Mouse (Mus musculus): ENCODE results near the gene Wdr62. TPM values are rescaled to one million over a fixed set of nuclear protein-coding genes. Genes with fewer than 3 reads are reported as not detected.

Gene Wdr62
- 5.9 and 6.4 TPM in 2 replicates for polyA plus RNA-seq (2015; fragmentation: Nextera tagmentation; extraction: Ambion mirVana)

- peaks cover 19% of the 10 kb centered on the region for H3K4me1 ChIP-seq (replicated peaks)
- peak within 1 kb of the TSS; percentile 72 for H3K9ac ChIP-seq (replicated peaks)
- ATAC-seq: peak; percentile 96
- peak within 1 kb of the TSS; percentile 98 for H3K27ac ChIP-seq
- H3K4me3 ChIP-seq (replicated peaks): peak within 1 kb of the TSS; percentile 75
- under 1% methylated on average over 49 of the region's 49 CpGs for WGBS
- peak within 1 kb of the TSS; percentile 92 for H3K4me2 ChIP-seq (replicated peaks)
- no peaks in the 10 kb centered on the region for H3K27me3 ChIP-seq
- H3K36me3 ChIP-seq: no peaks in the 10 kb centered on the region
- no peaks in the 10 kb centered on the region for H3K9me3 ChIP-seq
These were observed at the start of gene Wdr62, which contains the start of gene Thap8 for GRCm38 (mm10) chr7:30279951-30280669. Wdr62 (minus strand) TSS chr7:30280419. Thap8 (plus strand) TSS chr7:30280094.

GRCm38 (mm10) chr7:30328379-30328778, 48.2 kb upstream of the Wdr62 start:
- no peak for ATAC-seq

DNA sequence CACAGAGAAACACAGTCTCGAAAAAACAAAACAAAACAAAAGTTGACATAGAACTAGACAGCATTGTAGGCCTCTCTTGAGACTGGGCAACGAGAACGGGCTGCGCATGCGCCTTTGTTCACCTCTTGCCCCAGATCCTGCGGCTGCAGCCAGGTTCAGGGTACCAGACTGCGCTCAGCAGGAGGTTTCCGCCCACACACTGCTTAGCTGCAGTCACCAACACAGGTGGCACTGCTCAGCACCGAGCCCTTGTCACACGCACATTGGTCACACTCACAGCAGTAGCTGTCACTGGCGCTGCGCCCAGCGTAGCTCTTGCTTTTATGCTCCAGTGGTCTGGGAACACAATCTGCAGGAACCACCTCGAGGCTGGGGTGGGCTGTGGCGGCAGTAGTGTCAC, 46.9 kb upstream of the Wdr62 start:
- Histone ChIP-seq H3K27ac (no peak overlapping the region), H3K4me1 (replicated peaks) (peaks cover 15% of the 10 kb centered on the region), H3K4me2 (replicated peaks) (no peak overlapping the region), H3K36me3 (no peaks in the 10 kb centered on the region), H3K9ac (replicated peaks) (no peak overlapping the region), H3K9me3 (no peaks in the 10 kb centered on the region), H3K4me3 (replicated peaks) (no peak overlapping the region), H3K27me3 (peaks cover 12% of the 10 kb centered on the region; the same call in 1 of the 2 replicates)
- 59% methylated on average over 15 of the region's 15 CpGs for WGBS
- ATAC-seq: no peak

More at GRCm38 (mm10) chr7:30328379-30328778, 48.2 kb upstream of the Wdr62 start:
- peaks cover 17% of the 10 kb centered on the region for H3K4me1 ChIP-seq (replicated peaks)
- peaks cover 13% of the 10 kb centered on the region; the same call in 1 of the 2 replicates for H3K27me3 ChIP-seq
- WGBS: 58% methylated on average over 10 of the region's 10 CpGs
- no peak overlapping the region for H3K9ac ChIP-seq (replicated peaks)
- H3K4me2 ChIP-seq (replicated peaks): no peak overlapping the region
- H3K27ac ChIP-seq: no peak overlapping the region
- no peaks in the 10 kb centered on the region for H3K36me3 ChIP-seq
- no peak overlapping the region for H3K4me3 ChIP-seq (replicated peaks)
- H3K9me3 ChIP-seq: no peaks in the 10 kb centered on the region

- no peak for ATAC-seq
- Histone ChIP-seq H3K36me3 (no peaks in the 10 kb centered on the region), H3K4me3 (replicated peaks) (no peak overlapping the region), H3K4me2 (replicated peaks) (no peak overlapping the region), H3K9me3 (no peaks in the 10 kb centered on the region), H3K27me3 (peaks cover 12% of the 10 kb centered on the region; the same call in 1 of the 2 replicates), H3K4me1 (replicated peaks) (peaks cover 13% of the 10 kb centered on the region), H3K27ac (no peak overlapping the region), H3K9ac (replicated peaks) (no peak overlapping the region)
These were observed 46.2 kb upstream of the Wdr62 start for GRCm38 (mm10) chr7:30326427-30326826.

DNA sequence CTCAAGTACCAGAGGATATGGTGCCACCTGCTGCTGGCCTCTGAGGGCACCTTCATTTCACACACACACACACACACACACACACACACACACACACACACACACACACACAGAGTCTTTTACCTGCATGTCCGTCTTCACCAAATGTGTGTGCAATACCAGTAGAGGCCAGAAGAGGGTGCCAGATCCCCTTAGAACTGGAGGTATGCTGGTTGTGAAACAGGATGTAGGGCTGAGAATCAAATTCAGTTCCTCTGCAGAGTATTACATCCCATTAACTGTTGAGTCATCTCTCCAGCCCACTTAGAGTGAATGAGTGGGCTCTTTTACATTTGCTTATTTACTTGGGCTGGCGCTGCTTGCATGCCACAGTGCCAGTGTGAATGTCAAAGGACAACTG, 45.1 kb upstream of the Wdr62 start:
- Histone ChIP-seq H3K9ac (replicated peaks) (no peak overlapping the region), H3K27me3 (peaks cover 12% of the 10 kb centered on the region; the same call in 1 of the 2 replicates), H3K9me3 (no peaks in the 10 kb centered on the region), H3K4me3 (replicated peaks) (no peak overlapping the region), H3K36me3 (no peaks in the 10 kb centered on the region), H3K27ac (no peak overlapping the region), H3K4me2 (replicated peaks) (no peak overlapping the region), H3K4me1 (replicated peaks) (peaks cover 18% of the 10 kb centered on the region)
- 30% methylated on average over 2 of the region's 2 CpGs for WGBS
- no peak for ATAC-seq

- H3K4me2 ChIP-seq (replicated peaks): no peak overlapping the region
- peaks cover 12% of the 10 kb centered on the region; the same call in 1 of the 2 replicates for H3K27me3 ChIP-seq
- peaks cover 18% of the 10 kb centered on the region for H3K4me1 ChIP-seq (replicated peaks)
- H3K4me3 ChIP-seq (replicated peaks): no peak overlapping the region
- WGBS: 79% methylated on average over 5 of the region's 5 CpGs
- H3K27ac ChIP-seq: no peak overlapping the region
- H3K9ac ChIP-seq (replicated peaks): no peak overlapping the region
- no peaks in the 10 kb centered on the region for H3K36me3 ChIP-seq
- no peaks in the 10 kb centered on the region for H3K9me3 ChIP-seq
- ATAC-seq: no peak
These were observed 44.2 kb upstream of the Wdr62 start for GRCm38 (mm10) chr7:30324300-30324944.

GRCm38 (mm10) chr7:30323795-30324194, 43.6 kb upstream of the Wdr62 start, which contains the start of gene Sdhaf1:
Sdhaf1 (minus strand) TSS chr7:30323895.
- H3K9me3 ChIP-seq: no peaks in the 10 kb centered on the region
- no peaks in the 10 kb centered on the region for H3K36me3 ChIP-seq
- H3K4me2 ChIP-seq (replicated peaks): peak within 1 kb of the TSS; percentile 87
- peak within 1 kb of the TSS; percentile 44; the same call in 1 of the 2 replicates for H3K9ac ChIP-seq (replicated peaks)
- 83% methylated on average over 3 of the region's 3 CpGs for WGBS
- peak within 1 kb of the TSS; percentile 80 for H3K27ac ChIP-seq
- peak within 1 kb of the TSS; percentile 81 for H3K4me3 ChIP-seq (replicated peaks)
- H3K27me3 ChIP-seq: peaks cover 12% of the 10 kb centered on the region; the same call in 1 of the 2 replicates
- ATAC-seq: no peak
- peaks cover 18% of the 10 kb centered on the region for H3K4me1 ChIP-seq (replicated peaks)

DNA sequence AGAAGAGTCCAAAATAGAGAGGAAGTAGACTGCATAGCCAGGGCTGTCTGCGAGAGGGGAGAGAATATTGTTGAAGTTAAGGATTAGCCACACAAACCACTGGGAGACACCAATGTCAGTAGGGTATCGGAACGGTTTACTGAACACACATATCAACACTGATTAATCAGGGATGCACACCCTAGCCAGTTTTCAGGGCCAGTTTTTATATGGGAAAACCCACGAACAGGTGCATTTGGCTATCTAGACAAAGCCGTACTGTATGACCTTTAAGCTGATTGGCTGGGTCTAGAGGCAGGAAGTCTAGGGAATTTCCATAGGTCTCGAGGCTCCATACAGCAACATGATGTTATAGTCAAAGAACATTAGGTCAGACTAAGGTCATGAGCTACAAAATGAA, 42.6 kb upstream of the Wdr62 start:
- WGBS: 38% methylated on average over 6 of the region's 6 CpGs
- Histone ChIP-seq H3K4me3 (replicated peaks) (peak overlapping the region; percentile 81), H3K9me3 (no peaks in the 10 kb centered on the region), H3K27me3 (peaks cover 12% of the 10 kb centered on the region; the same call in 1 of the 2 replicates), H3K4me2 (replicated peaks) (peak overlapping the region; percentile 87), H3K27ac (peak overlapping the region; percentile 80), H3K4me1 (replicated peaks) (peaks cover 18% of the 10 kb centered on the region), H3K9ac (replicated peaks) (peak overlapping the region; percentile 44; the same call in 1 of the 2 replicates), H3K36me3 (no peaks in the 10 kb centered on the region)
- peak; percentile 10; the same call in 1 of the 2 replicates for ATAC-seq

DNA sequence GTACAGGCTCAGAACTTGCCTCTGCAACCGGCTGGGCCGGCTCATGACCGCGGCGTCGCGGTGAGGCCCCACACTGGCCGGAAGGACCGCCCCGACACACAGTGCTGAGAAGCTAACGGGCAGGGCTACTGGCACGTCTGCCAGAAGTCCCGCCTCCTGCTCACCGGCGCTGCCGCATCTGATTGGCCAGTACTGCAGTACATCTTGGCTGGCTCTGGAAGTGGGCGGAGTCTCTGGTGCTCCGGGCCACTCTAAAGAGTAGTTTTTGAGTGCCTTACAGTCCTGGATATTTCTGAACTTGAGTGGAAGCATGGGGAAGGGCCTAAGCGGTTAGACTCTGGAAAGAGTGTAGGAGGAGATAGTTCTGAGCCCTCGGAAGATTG, 42.1 kb upstream of the Wdr62 start:
- peaks cover 12% of the 10 kb centered on the region; the same call in 1 of the 2 replicates for H3K27me3 ChIP-seq
- H3K27ac ChIP-seq: peak overlapping the region; percentile 80
- peak overlapping the region; percentile 81 for H3K4me3 ChIP-seq (replicated peaks)
- ATAC-seq: peak; percentile 99
- H3K9me3 ChIP-seq: no peaks in the 10 kb centered on the region
- H3K36me3 ChIP-seq: no peaks in the 10 kb centered on the region
- peak overlapping the region; percentile 89 for H3K9ac ChIP-seq (replicated peaks)
- WGBS: under 1% methylated on average over 20 of the region's 20 CpGs
- H3K4me2 ChIP-seq (replicated peaks): peak overlapping the region; percentile 87
- peaks cover 18% of the 10 kb centered on the region for H3K4me1 ChIP-seq (replicated peaks)

GRCm38 (mm10) chr7:30321539-30322284, 41.5 kb upstream of the Wdr62 start, which contains the start of gene E130208F15Rik:
E130208F15Rik (plus strand) TSS chr7:30321740.
- under 1% methylated on average over 63 of the region's 63 CpGs for WGBS
- Histone ChIP-seq H3K36me3 (no peaks in the 10 kb centered on the region), H3K4me2 (replicated peaks) (peak within 1 kb of the TSS; percentile 87), H3K4me3 (replicated peaks) (peak within 1 kb of the TSS; percentile 81), H3K4me1 (replicated peaks) (peaks cover 18% of the 10 kb centered on the region), H3K27ac (peak within 1 kb of the TSS; percentile 80), H3K27me3 (0 out of 2 replicates have a peak, but pooled peaks cover 9% of the 10 kb centered on the region), H3K9ac (replicated peaks) (peak within 1 kb of the TSS; percentile 89), H3K9me3 (no peaks in the 10 kb centered on the region)
- ATAC-seq: peak; percentile 85

DNA sequence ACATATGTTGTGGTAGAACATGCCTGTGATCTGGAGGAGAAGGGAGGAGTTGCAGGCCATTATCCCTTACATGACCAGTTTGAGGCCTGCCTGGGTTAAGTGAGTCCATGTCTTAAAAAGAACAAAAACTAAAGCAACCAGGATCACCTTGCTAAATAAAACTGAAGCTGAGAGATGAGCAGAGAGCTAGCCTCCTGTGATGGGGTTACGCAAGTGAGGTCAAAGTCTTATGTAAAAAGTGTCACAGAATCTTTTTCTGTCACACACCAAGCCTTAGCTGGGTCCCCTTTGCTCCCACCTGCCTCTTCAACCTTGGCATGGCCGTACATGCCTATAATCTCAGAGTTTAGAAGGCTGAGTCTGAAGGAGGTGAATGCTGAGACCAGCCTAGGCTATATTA, 40.7 kb upstream of the Wdr62 start:
- no peak overlapping the region for H3K27ac ChIP-seq
- 78% methylated on average over 2 of the region's 2 CpGs for WGBS
- H3K9me3 ChIP-seq: no peaks in the 10 kb centered on the region
- no peak for ATAC-seq
- H3K4me2 ChIP-seq (replicated peaks): peak overlapping the region; percentile 87
- H3K27me3 ChIP-seq: 0 out of 2 replicates have a peak, but pooled peaks cover 9% of the 10 kb centered on the region
- H3K4me1 ChIP-seq (replicated peaks): peaks cover 18% of the 10 kb centered on the region
- no peaks in the 10 kb centered on the region for H3K36me3 ChIP-seq
- peak overlapping the region; percentile 89; the same call in 1 of the 2 replicates for H3K9ac ChIP-seq (replicated peaks)
- peak overlapping the region; percentile 81 for H3K4me3 ChIP-seq (replicated peaks)
